Mouse (Mus musculus): ENCODE measurements around the gene Maz. TPM values are rescaled to one million over a fixed set of nuclear protein-coding genes. Genes with fewer than 3 reads are reported as not detected.
A peak's percentile ranks its signal among the peaks of the same experiment; 100 is the strongest.

The Maz gene
- polyA plus RNA-seq, 1 experiment from 2014 or later, result 48.1 TPM

DNA sequence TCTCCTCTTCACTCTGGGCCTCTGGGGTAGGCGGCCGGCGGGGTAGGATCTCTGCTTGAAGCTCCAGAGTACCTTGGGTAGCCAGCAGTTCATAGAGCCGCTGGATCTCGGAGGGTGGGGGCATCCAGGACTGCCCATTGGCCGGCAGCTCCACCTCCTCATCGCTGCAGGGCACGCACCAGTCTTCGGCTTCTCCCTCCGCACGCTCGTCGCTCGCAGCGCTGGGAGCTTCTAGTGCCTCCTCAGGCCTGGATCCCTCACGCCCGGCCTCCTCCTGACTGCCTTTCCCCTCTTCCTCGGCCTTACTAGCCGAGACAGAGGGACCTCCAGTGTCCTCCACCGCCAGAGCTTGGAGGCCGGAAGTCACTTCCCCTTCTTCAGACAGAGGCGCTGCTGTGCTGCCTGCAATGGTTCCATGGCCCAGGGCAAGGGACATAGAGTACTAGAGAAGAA lies 10.3 kb downstream of the Maz start:
- peaks cover 63% of the 10 kb centered on the region for H3K4me1 ChIP-seq (ENCODE audit: insufficient read depth, low read length)

DNA sequence TGATC lies 10.6 kb downstream of the Maz start, which contains the start of gene Pagr1b:
Gene Pagr1b, minus strand, starts transcription at position 4 of the 5 bp plus-strand sequence.
- Histone ChIP-seq H3K4me1 (ENCODE audit: insufficient read depth, low read length) (peaks cover 61% of the 10 kb centered on the region), H3K9ac (replicated peaks; ENCODE audit: low read length) (peak within 1 kb of the TSS; percentile 81), H3K9me3 (ENCODE audit: low read length) (no peaks in the 10 kb centered on the region), H3K36me3 (ENCODE audit: insufficient read depth, low read length) (peaks cover 20% of the 10 kb centered on the region), H3K27me3 (ENCODE audit: insufficient read depth, low read length) (no peaks in the 10 kb centered on the region), H3K4me3 (ENCODE audit: low read length) (peak within 1 kb of the TSS; percentile 73), H3K27ac (ENCODE audit: low read length) (peak within 1 kb of the TSS; percentile 98), H3K4me2 (replicated peaks; ENCODE audit: low read depth, low read length) (peak within 1 kb of the TSS; percentile 82)
- ATAC-seq (ENCODE audit: low FRiP score, low TSS enrichment), result no peak

More for the DNA sequence above, 10.3 kb downstream of the Maz start:
- Histone ChIP-seq H3K27ac (ENCODE audit: low read length) (peak overlapping the region; percentile 98), H3K9ac (replicated peaks; ENCODE audit: low read length) (peak overlapping the region; percentile 81), H3K36me3 (ENCODE audit: insufficient read depth, low read length) (peaks cover 20% of the 10 kb centered on the region), H3K9me3 (ENCODE audit: low read length) (no peaks in the 10 kb centered on the region), H3K27me3 (ENCODE audit: insufficient read depth, low read length) (no peaks in the 10 kb centered on the region), H3K4me2 (replicated peaks; ENCODE audit: low read depth, low read length) (peak overlapping the region; percentile 82), H3K4me3 (ENCODE audit: low read length) (peak overlapping the region; percentile 73)
- 0% methylated on average over 22 of the region's 22 CpGs for WGBS
- ATAC-seq (ENCODE audit: low FRiP score, low TSS enrichment), result peak; percentile 46

DNA sequence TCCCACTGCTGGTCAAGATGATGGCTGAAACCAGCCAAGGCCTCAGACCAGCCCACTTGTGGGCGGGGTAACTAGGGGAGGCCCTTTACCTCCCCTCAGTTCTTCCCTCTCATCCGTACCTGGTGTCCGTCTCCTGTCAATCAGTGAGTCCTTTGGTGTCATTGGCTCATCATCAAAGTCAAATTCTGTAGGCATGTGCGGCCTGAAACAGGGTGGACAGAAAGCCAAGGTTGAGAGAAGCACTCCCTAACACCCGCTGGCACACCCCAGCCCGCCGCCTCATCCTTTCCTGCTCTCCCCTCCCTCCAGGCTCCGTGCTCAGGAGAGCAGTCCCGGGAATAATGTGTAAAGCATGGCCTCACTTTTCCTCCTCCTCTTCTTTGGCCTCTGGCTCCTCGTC lies 10.8 kb downstream of the Maz start:
- Histone ChIP-seq H3K9me3 (ENCODE audit: low read length) (no peaks in the 10 kb centered on the region), H3K4me2 (replicated peaks; ENCODE audit: low read depth, low read length) (peak overlapping the region; percentile 82), H3K27me3 (ENCODE audit: insufficient read depth, low read length) (no peaks in the 10 kb centered on the region), H3K27ac (ENCODE audit: low read length) (peak overlapping the region; percentile 98), H3K4me1 (ENCODE audit: insufficient read depth, low read length) (peaks cover 59% of the 10 kb centered on the region), H3K9ac (replicated peaks; ENCODE audit: low read length) (peak overlapping the region; percentile 81), H3K4me3 (ENCODE audit: low read length) (peak overlapping the region; percentile 73), H3K36me3 (ENCODE audit: insufficient read depth, low read length) (peaks cover 20% of the 10 kb centered on the region)
- 0% methylated on average over 10 of the region's 10 CpGs for WGBS
- ATAC-seq (ENCODE audit: low FRiP score, low TSS enrichment), result peak; percentile 13

DNA sequence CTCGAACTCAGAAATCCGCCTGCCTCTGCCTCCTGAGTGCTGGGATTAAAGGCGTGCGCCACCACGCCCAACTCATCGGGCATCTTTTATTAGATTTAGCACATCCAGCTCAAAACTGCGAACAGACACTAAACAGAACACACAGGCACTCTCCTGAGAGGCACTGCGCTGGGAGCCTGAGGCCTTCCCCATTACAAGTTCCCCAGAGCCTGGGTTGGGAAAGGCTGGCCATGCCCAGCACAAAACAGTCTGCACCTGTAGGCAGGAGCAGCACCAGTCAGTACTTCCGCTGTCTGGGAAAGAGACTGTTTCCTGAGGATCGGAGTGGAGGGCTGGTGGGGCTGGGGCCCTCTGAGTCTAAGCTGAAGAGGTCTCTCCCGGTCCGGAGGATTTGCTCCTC lies 11.8 kb downstream of the Maz start:
- 0 out of 2 replicates have a peak overlapping the region, but pooled peaks have one; percentile 71 for H3K9ac ChIP-seq (replicated peaks; ENCODE audit: low read length)
- no peak overlapping the region for H3K4me3 ChIP-seq (ENCODE audit: low read length)
- H3K27me3 ChIP-seq (ENCODE audit: insufficient read depth, low read length), result no peaks in the 10 kb centered on the region
- ATAC-seq (ENCODE audit: low FRiP score, low TSS enrichment), result no peak
- H3K36me3 ChIP-seq (ENCODE audit: insufficient read depth, low read length), result peaks cover 20% of the 10 kb centered on the region
- H3K4me1 ChIP-seq (ENCODE audit: insufficient read depth, low read length), result peaks cover 51% of the 10 kb centered on the region
- no peak overlapping the region for H3K27ac ChIP-seq (ENCODE audit: low read length)
- H3K4me2 ChIP-seq (replicated peaks; ENCODE audit: low read depth, low read length), result peak overlapping the region; percentile 60
- no peaks in the 10 kb centered on the region for H3K9me3 ChIP-seq (ENCODE audit: low read length)
- WGBS, result 89% methylated on average over 12 of the region's 12 CpGs

GRCm38 (mm10) chr7:127014320-127014719 lies 12.5 kb downstream of the Maz start, which contains the start of gene Mvp:
Gene Mvp, minus strand, starts transcription at chr7:127014621.
- Histone ChIP-seq H3K4me2 (replicated peaks; ENCODE audit: low read depth, low read length) (peak within 1 kb of the TSS; percentile 82), H3K27ac (ENCODE audit: low read length) (peak within 1 kb of the TSS; percentile 75), H3K36me3 (ENCODE audit: insufficient read depth, low read length) (peaks cover 20% of the 10 kb centered on the region), H3K4me3 (ENCODE audit: low read length) (peak within 1 kb of the TSS; percentile 61), H3K27me3 (ENCODE audit: insufficient read depth, low read length) (no peaks in the 10 kb centered on the region), H3K9ac (replicated peaks; ENCODE audit: low read length) (peak within 1 kb of the TSS; percentile 71), H3K4me1 (ENCODE audit: insufficient read depth, low read length) (peaks cover 48% of the 10 kb centered on the region), H3K9me3 (ENCODE audit: low read length) (no peaks in the 10 kb centered on the region)
- ATAC-seq (ENCODE audit: low FRiP score, low TSS enrichment), result no peak
- WGBS, result 17% methylated on average over 11 of the region's 11 CpGs

- H3K27me3 ChIP-seq (ENCODE audit: insufficient read depth, low read length), result no peaks in the 10 kb centered on the region
- peak overlapping the region; percentile 60; the same call in 1 of the 2 replicates for H3K4me2 ChIP-seq (replicated peaks; ENCODE audit: low read depth, low read length)
- no peaks in the 10 kb centered on the region for H3K9me3 ChIP-seq (ENCODE audit: low read length)
- peaks cover 20% of the 10 kb centered on the region for H3K36me3 ChIP-seq (ENCODE audit: insufficient read depth, low read length)
- peaks cover 48% of the 10 kb centered on the region for H3K4me1 ChIP-seq (ENCODE audit: insufficient read depth, low read length)
- no peak for ATAC-seq (ENCODE audit: low FRiP score, low TSS enrichment)
- no peak overlapping the region for H3K27ac ChIP-seq (ENCODE audit: low read length)
- H3K4me3 ChIP-seq (ENCODE audit: low read length), result no peak overlapping the region
- 92% methylated on average over 6 of the region's 6 CpGs for WGBS
- H3K9ac ChIP-seq (replicated peaks; ENCODE audit: low read length), result no peak overlapping the region
These were observed 13.5 kb downstream of the Maz start for GRCm38 (mm10) chr7:127013385-127013784.

DNA sequence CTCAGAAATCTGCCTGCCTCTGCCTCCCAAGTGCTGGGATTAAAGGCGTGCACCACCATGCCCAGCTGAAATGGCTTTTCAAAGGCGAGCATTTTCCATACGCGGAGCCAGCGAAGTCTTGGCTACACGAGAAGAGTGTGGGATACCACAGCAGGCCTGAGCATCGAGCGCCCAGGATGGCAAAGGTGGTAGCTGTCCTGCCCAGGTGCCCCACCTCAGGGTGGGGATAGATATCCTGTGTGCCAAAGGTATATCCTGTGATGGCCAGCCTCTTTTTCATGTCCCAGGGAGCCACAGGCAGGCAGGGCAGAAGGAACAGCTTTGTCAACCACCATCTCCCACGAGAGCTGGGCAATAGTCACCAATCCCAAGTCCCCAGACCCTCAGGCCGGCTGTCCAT lies 14.0 kb downstream of the Maz start:
- peaks cover 45% of the 10 kb centered on the region for H3K4me1 ChIP-seq (ENCODE audit: insufficient read depth, low read length)

GRCm38 (mm10) chr7:127012374-127012773 lies 14.5 kb downstream of the Maz start:
- H3K4me3 ChIP-seq (ENCODE audit: low read length), result no peak overlapping the region
- H3K4me1 ChIP-seq (ENCODE audit: insufficient read depth, low read length), result peaks cover 42% of the 10 kb centered on the region
- no peaks in the 10 kb centered on the region for H3K27me3 ChIP-seq (ENCODE audit: insufficient read depth, low read length)
- no peak overlapping the region for H3K27ac ChIP-seq (ENCODE audit: low read length)
- peaks cover 20% of the 10 kb centered on the region for H3K36me3 ChIP-seq (ENCODE audit: insufficient read depth, low read length)
- no peaks in the 10 kb centered on the region for H3K9me3 ChIP-seq (ENCODE audit: low read length)
- WGBS, result 76% methylated on average over 6 of the region's 6 CpGs
- ATAC-seq (ENCODE audit: low FRiP score, low TSS enrichment), result no peak
- H3K9ac ChIP-seq (replicated peaks; ENCODE audit: low read length), result no peak overlapping the region
- no peak overlapping the region for H3K4me2 ChIP-seq (replicated peaks; ENCODE audit: low read depth, low read length)

More for the DNA sequence above, 14.0 kb downstream of the Maz start:
- no peak overlapping the region for H3K4me3 ChIP-seq (ENCODE audit: low read length)
- H3K36me3 ChIP-seq (ENCODE audit: insufficient read depth, low read length), result peaks cover 20% of the 10 kb centered on the region
- WGBS, result 95% methylated on average over 10 of the region's 10 CpGs
- no peaks in the 10 kb centered on the region for H3K9me3 ChIP-seq (ENCODE audit: low read length)
- ATAC-seq (ENCODE audit: low FRiP score, low TSS enrichment), result no peak
- H3K27me3 ChIP-seq (ENCODE audit: insufficient read depth, low read length), result no peaks in the 10 kb centered on the region
- H3K27ac ChIP-seq (ENCODE audit: low read length), result no peak overlapping the region
- H3K9ac ChIP-seq (replicated peaks; ENCODE audit: low read length), result no peak overlapping the region
- H3K4me2 ChIP-seq (replicated peaks; ENCODE audit: low read depth, low read length), result no peak overlapping the region

GRCm38 (mm10) chr7:127011717-127012116 lies 15.1 kb downstream of the Maz start:
- Histone ChIP-seq H3K4me1 (ENCODE audit: insufficient read depth, low read length) (peaks cover 42% of the 10 kb centered on the region), H3K36me3 (ENCODE audit: insufficient read depth, low read length) (peaks cover 20% of the 10 kb centered on the region), H3K4me3 (ENCODE audit: low read length) (no peak overlapping the region), H3K27me3 (ENCODE audit: insufficient read depth, low read length) (no peaks in the 10 kb centered on the region), H3K9ac (replicated peaks; ENCODE audit: low read length) (no peak overlapping the region), H3K27ac (ENCODE audit: low read length) (no peak overlapping the region), H3K9me3 (ENCODE audit: low read length) (no peaks in the 10 kb centered on the region), H3K4me2 (replicated peaks; ENCODE audit: low read depth, low read length) (no peak overlapping the region)
- ATAC-seq (ENCODE audit: low FRiP score, low TSS enrichment), result no peak
- WGBS, result 73% methylated on average over 2 of the region's 2 CpGs

DNA sequence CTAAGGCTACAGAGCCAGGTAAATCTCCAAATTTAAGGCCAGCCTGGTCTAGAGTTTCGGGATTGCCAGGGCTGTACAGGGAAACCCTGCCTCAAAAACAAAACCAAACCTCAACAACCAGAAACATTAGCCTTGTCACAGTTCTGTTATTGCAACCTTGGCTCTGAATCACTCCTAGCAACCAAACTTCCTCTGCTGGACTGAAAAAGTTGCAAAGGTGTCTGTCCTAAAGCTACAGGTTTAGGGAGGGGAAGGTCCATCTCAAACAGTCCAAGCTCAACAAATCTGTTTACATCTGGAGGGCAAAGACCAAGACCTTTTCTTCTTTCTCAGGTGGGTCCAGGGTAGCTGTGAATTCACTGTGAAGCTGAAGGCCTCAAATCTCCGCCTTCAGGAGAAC lies 15.8 kb downstream of the Maz start:
- ATAC-seq (ENCODE audit: low FRiP score, low TSS enrichment), result no peak
- peaks cover 20% of the 10 kb centered on the region for H3K36me3 ChIP-seq (ENCODE audit: insufficient read depth, low read length)
- no peak overlapping the region for H3K4me2 ChIP-seq (replicated peaks; ENCODE audit: low read depth, low read length)
- H3K27ac ChIP-seq (ENCODE audit: low read length), result no peak overlapping the region
- H3K9me3 ChIP-seq (ENCODE audit: low read length), result no peaks in the 10 kb centered on the region
- WGBS, result 90% methylated on average over 2 of the region's 2 CpGs
- no peaks in the 10 kb centered on the region for H3K27me3 ChIP-seq (ENCODE audit: insufficient read depth, low read length)
- no peak overlapping the region for H3K9ac ChIP-seq (replicated peaks; ENCODE audit: low read length)
- H3K4me3 ChIP-seq (ENCODE audit: low read length), result no peak overlapping the region
- peaks cover 42% of the 10 kb centered on the region for H3K4me1 ChIP-seq (ENCODE audit: insufficient read depth, low read length)

All from kidney, embryonic 16.5 days (tissue).